Mouse (Mus musculus) neural tube, embryonic 14.5 days (tissue): ENCODE results near the gene Cwc22. TPM values are rescaled to one million over a fixed set of nuclear protein-coding genes. Genes with fewer than 3 reads are reported as not detected.

Experiments used
- ATAC-seq: fragments of 200-750 bp; cut with Nextera tagmentation; 2 replicates; pipeline ENCODE4 v1.8.0; 2017; ENCODE audit warnings: low read depth, mild to moderate bottlenecking, moderate TSS enrichment, moderate library complexity
- H3K27ac ChIP-seq: fragments of 300-500 bp; sonication (generic); 2 replicates; pipeline ENCODE4 v1.5.1; 2014; ENCODE audit warnings: low read depth, mild to moderate bottlenecking, control low read depth, low read length, moderate library complexity, mixed read lengths
- H3K27me3 ChIP-seq: fragments of 300-500 bp; sonication (generic); 2 replicates; pipeline ENCODE4 v1.6.1; 2014; ENCODE audit warnings: low read length; ENCODE audit not compliant: control insufficient read depth, insufficient read depth
- H3K36me3 ChIP-seq: fragments of 300-500 bp; sonication (generic); 2 replicates; pipeline ENCODE4 v1.6.1; 2014; ENCODE audit warnings: low read length, mixed read lengths; ENCODE audit not compliant: control insufficient read depth, insufficient read depth
- H3K4me1 ChIP-seq: fragments of 300-500 bp; sonication (generic); 2 replicates; pipeline ENCODE4 v1.6.1; 2014; ENCODE audit warnings: low read length; ENCODE audit not compliant: control insufficient read depth, insufficient read depth
- H3K4me2 ChIP-seq: fragments of 300-500 bp; sonication (generic); 2 replicates; pipeline ENCODE4 v1.6.1; 2014; ENCODE audit warnings: mild to moderate bottlenecking, low read depth, low read length, control low read depth
- H3K4me3 ChIP-seq: fragments of 300-500 bp; sonication (generic); 2 replicates; pipeline ENCODE4 v1.5.1; 2014; ENCODE audit warnings: low read depth, low read length, control low read depth, mixed read lengths
- H3K9ac ChIP-seq: fragments of 300-500 bp; sonication (generic); replicated peaks from 2 replicates; pipeline ENCODE4 v1.6.1; 2014; ENCODE audit warnings: low read depth, mild to moderate bottlenecking, control low read depth, low read length, mixed read lengths
- H3K9me3 ChIP-seq: fragments of 300-500 bp; sonication (generic); 2 replicates; pipeline ENCODE4 v1.6.1; 2016; ENCODE audit warnings: low read length; ENCODE audit not compliant: control insufficient read depth
- WGBS: fragments of 180-500 bp; shearing (Covaris S2); extraction: QIAGEN DNeasy Blood & Tissue Kit; methylation state at CpG from one replicate; pipeline ENCODE4 v1.1.7; 2014; 5-methylcytosine and 5-hydroxymethylcytosine counted together
- polyA plus RNA-seq: library from polyadenylated mRNA; unstranded; fragments of >200 nt; fragmentation: Nextera tagmentation; extraction: Ambion mirVana; gene quantifications from 2 replicates; pipeline ENCODE4 v1.2.1, GENCODE M21; 2014

The Cwc22 gene
- polyA plus RNA-seq, 1 experiment from 2014 or later: 17.3 TPM

- Histone ChIP-seq H3K9ac (no peak overlapping the region), H3K4me2 (no peak overlapping the region), H3K9me3 (no peaks in the 10 kb centered on the region), H3K36me3 (peaks cover 30% of the 10 kb centered on the region), H3K27ac (no peak overlapping the region), H3K4me1 (no peaks in the 10 kb centered on the region), H3K27me3 (no peaks in the 10 kb centered on the region), H3K4me3 (no peak overlapping the region)
- WGBS: 94% methylated on average over 8 of the region's 8 CpGs
- ATAC-seq: no peak
Measured at GRCm38 (mm10) chr2:77915187-77915586, 31.0 kb downstream of the Cwc22 start.

DNA sequence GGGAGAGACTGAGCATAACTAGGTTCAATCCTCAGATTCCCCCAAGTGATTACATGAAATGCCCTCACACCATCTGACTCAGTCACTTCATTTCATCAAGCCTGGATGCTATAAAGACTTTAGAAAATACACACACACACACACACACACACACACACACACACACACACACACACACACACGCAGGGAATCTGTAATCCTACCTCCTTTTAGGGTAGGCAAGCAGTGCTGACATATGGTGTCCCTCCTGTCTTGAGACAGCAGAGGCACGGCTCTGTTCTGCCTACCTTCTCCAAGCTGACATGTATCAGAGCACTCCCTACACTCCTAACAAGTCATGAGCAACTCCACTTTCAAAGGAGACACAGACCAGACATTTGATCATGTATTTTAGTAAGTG is 32.5 kb downstream of the Cwc22 start:
- Histone ChIP-seq H3K4me2 (no peak overlapping the region), H3K4me1 (no peaks in the 10 kb centered on the region), H3K4me3 (no peak overlapping the region), H3K9ac (no peak overlapping the region), H3K36me3 (peaks cover 27% of the 10 kb centered on the region), H3K27me3 (no peaks in the 10 kb centered on the region), H3K9me3 (no peaks in the 10 kb centered on the region), H3K27ac (no peak overlapping the region)
- 87% methylated on average over 2 of the region's 2 CpGs for WGBS
- no peak for ATAC-seq

- no peak overlapping the region for H3K27ac ChIP-seq
- H3K4me1 ChIP-seq: no peaks in the 10 kb centered on the region
- no peak overlapping the region for H3K4me3 ChIP-seq
- H3K4me2 ChIP-seq: no peak overlapping the region
- no peak overlapping the region for H3K9ac ChIP-seq
- WGBS: 93% methylated on average over 4 of the region's 4 CpGs
- no peaks in the 10 kb centered on the region for H3K27me3 ChIP-seq
- no peak for ATAC-seq
- H3K9me3 ChIP-seq: no peaks in the 10 kb centered on the region
- peaks cover 26% of the 10 kb centered on the region for H3K36me3 ChIP-seq
Measured at GRCm38 (mm10) chr2:77912197-77912596, 34.0 kb downstream of the Cwc22 start.

- H3K4me1 ChIP-seq: no peaks in the 10 kb centered on the region
- H3K27ac ChIP-seq: no peak overlapping the region
- peaks cover 22% of the 10 kb centered on the region for H3K36me3 ChIP-seq
- no peaks in the 10 kb centered on the region for H3K9me3 ChIP-seq
- no peak overlapping the region for H3K9ac ChIP-seq
- no peak overlapping the region for H3K4me2 ChIP-seq
- WGBS: 95% methylated on average over 2 of the region's 2 CpGs
- no peak for ATAC-seq
- no peak overlapping the region for H3K4me3 ChIP-seq
- no peaks in the 10 kb centered on the region for H3K27me3 ChIP-seq
Measured at GRCm38 (mm10) chr2:77911452-77911851, 34.7 kb downstream of the Cwc22 start.

DNA sequence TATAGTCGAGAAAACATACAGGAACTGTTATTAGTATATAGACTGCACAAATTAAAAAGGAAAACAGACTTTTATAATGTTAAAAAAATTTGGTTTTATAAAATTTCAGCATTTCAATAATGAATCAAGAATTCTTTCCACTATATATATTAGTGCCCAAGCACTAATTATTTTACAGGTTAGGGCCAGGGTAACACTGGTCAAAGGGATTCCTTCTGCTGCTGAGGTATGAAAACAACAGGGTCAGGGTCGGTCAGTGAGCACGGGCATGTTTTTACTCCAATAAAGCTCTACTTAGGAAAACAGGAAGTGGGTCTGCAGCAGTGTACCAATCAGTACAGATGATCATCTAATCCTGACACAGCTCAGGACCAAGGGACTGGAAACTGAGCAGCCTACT is 36.0 kb downstream of the Cwc22 start:
- Histone ChIP-seq H3K4me2 (no peak overlapping the region), H3K4me1 (no peaks in the 10 kb centered on the region), H3K27ac (no peak overlapping the region), H3K4me3 (no peak overlapping the region), H3K36me3 (peaks cover 29% of the 10 kb centered on the region), H3K27me3 (no peaks in the 10 kb centered on the region), H3K9me3 (no peaks in the 10 kb centered on the region), H3K9ac (no peak overlapping the region)
- 82% methylated on average over 3 of the region's 3 CpGs for WGBS
- ATAC-seq: no peak

GRCm38 (mm10) chr2:77907164-77907563 is 39.0 kb downstream of the Cwc22 start:
- H3K36me3 ChIP-seq: peaks cover 18% of the 10 kb centered on the region
- H3K4me1 ChIP-seq: no peaks in the 10 kb centered on the region
- H3K9me3 ChIP-seq: no peaks in the 10 kb centered on the region
- 97% methylated on average over 3 of the region's 3 CpGs for WGBS
- H3K9ac ChIP-seq: no peak overlapping the region
- no peak overlapping the region for H3K4me3 ChIP-seq
- no peak for ATAC-seq
- H3K4me2 ChIP-seq: no peak overlapping the region
- H3K27ac ChIP-seq: no peak overlapping the region
- H3K27me3 ChIP-seq: no peaks in the 10 kb centered on the region

DNA sequence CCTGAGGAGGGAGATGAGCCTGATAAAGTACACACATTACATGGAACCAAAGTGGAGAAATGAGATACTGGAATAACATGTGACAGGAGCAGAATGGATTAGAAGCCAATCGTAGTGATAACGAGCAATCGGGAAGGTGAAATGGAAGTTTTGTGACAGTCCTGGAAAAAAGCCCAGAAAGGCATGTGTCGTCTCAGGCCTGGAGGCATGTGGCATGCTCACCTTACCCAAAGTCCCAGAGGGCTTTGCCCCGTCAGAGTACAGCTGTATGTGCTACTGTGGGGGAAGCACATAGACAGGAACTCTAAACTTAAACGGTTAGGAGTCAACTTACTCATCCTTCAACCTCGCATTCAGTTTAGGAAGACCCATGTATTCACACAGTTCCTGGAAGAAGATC is 41.2 kb downstream of the Cwc22 start:
- Histone ChIP-seq H3K27me3 (no peaks in the 10 kb centered on the region), H3K27ac (no peak overlapping the region), H3K4me3 (no peak overlapping the region), H3K4me2 (no peak overlapping the region), H3K36me3 (peaks cover 18% of the 10 kb centered on the region), H3K9me3 (no peaks in the 10 kb centered on the region), H3K4me1 (no peaks in the 10 kb centered on the region), H3K9ac (no peak overlapping the region)
- no peak for ATAC-seq
- 92% methylated on average over 7 of the region's 7 CpGs for WGBS

DNA sequence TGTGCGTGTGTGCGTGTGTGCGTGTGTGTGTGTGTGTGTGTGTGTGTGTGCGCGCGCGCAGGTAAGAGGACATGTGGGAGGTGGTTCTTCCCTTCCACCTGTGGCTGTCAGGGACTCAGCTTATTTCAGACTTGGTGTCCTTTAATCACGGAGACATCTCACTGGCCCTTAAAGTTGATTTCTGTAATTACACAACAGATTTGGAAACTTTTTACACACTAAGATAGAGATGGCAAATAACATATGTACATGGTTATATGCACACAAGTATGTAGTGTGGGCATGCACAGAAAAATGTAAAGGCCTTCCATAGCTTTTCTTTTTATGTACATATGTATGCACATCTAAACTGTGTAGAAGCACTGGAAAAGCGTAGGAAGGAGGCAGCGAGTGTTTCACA is 41.7 kb downstream of the Cwc22 start:
- Histone ChIP-seq H3K4me3 (no peak overlapping the region), H3K27ac (no peak overlapping the region), H3K4me2 (no peak overlapping the region), H3K9ac (no peak overlapping the region), H3K27me3 (no peaks in the 10 kb centered on the region), H3K9me3 (no peaks in the 10 kb centered on the region), H3K36me3 (peaks cover 19% of the 10 kb centered on the region), H3K4me1 (no peaks in the 10 kb centered on the region)
- ATAC-seq: no peak
- 98% methylated on average over 10 of the region's 10 CpGs for WGBS

- WGBS: 96% methylated on average over 9 of the region's 9 CpGs
- Histone ChIP-seq H3K4me2 (no peak overlapping the region), H3K27ac (no peak overlapping the region), H3K9me3 (no peaks in the 10 kb centered on the region), H3K36me3 (peaks cover 21% of the 10 kb centered on the region), H3K4me1 (no peaks in the 10 kb centered on the region), H3K9ac (no peak overlapping the region), H3K27me3 (no peaks in the 10 kb centered on the region), H3K4me3 (no peak overlapping the region)
- ATAC-seq: no peak
Measured at GRCm38 (mm10) chr2:77903979-77904378, 42.2 kb downstream of the Cwc22 start.

DNA sequence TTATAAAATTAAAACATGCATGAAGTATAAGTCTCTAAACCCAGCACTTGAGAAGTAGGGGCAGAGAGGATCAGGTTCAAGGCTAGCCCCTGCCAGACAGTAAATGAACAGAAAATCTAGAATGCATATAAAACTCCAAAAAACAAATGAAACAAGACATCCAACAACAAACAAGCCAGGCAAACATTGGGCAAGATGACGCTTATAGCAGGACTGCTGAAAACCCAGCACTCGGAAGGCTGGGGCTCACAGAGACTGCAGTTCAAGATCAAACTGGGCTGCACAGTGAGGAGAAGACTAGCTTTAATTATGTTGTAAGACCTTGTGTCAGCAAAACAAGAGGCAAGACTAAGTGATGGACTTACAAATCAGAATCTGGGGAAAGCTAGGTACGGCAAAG is 43.1 kb downstream of the Cwc22 start:
- no peak overlapping the region for H3K27ac ChIP-seq
- no peak overlapping the region for H3K9ac ChIP-seq
- H3K27me3 ChIP-seq: no peaks in the 10 kb centered on the region
- peaks cover 24% of the 10 kb centered on the region for H3K36me3 ChIP-seq
- 95% methylated on average over 3 of the region's 3 CpGs for WGBS
- ATAC-seq: no peak
- no peak overlapping the region for H3K4me2 ChIP-seq
- no peak overlapping the region for H3K4me3 ChIP-seq
- no peaks in the 10 kb centered on the region for H3K4me1 ChIP-seq
- H3K9me3 ChIP-seq: no peaks in the 10 kb centered on the region
